Mouse (Mus musculus) spleen, embryonic (tissue): ENCODE data around the gene Zeb2.

Experiments
- CTCF ChIA-PET: fragments of 350-600 bp; sonication (Branson Sonifier 250); formaldehyde crosslinking; loops from one replicate; lab custom pipeline; 2022; lab: Charles Lee

Gene Zeb2

DNA sequence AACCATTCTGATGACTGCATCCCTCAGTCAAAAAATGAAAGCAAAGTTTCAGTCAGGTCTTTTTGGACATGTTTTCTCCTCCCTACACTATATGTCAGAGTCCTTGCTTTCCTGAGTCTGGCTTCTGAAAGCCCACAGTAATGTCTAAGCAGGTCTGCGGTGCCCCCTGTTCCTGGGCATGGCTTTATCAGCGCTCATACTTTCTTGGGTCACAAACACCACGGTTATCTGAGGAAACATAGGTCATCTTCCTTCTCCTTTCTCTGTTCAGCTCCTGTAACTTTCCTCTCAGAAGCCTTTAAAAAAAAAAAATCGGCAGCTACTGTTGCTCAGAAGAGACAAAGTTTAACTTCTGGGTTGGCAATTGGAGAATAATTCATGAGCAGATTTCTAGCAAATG lies 17.2 kb downstream of the Zeb2 start:
- CTCF ChIA-PET, result interaction anchor here (0.6 kb wide), 1 partner anchor 16 kb away, joined by 3 read pairs; no protein-coding TSS in a partner anchor

GRCm38 (mm10) chr2:45099081-45099480 lies 18.1 kb downstream of the Zeb2 start:
- CTCF ChIA-PET, result no interaction called here

DNA sequence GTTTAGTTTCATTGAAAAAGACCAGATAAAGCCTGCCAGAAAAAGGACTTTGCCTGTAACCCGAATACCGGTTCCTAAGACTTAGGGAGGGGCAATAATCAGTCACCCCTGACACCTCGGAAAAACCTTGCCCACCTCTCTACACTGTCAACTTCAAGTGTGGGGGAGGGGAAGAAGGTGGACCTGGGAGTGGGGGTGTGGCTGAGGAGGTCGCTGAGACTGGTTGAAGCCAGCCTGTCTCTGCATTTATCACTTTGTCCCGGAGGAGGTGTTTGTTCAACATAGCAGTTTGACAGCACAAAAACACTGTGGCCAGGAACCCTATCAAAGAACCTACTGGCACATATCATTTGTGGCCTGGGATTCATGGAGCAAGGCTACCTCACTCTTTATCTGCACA lies 19.2 kb downstream of the Zeb2 start:
- CTCF ChIA-PET, result no interaction called here

DNA sequence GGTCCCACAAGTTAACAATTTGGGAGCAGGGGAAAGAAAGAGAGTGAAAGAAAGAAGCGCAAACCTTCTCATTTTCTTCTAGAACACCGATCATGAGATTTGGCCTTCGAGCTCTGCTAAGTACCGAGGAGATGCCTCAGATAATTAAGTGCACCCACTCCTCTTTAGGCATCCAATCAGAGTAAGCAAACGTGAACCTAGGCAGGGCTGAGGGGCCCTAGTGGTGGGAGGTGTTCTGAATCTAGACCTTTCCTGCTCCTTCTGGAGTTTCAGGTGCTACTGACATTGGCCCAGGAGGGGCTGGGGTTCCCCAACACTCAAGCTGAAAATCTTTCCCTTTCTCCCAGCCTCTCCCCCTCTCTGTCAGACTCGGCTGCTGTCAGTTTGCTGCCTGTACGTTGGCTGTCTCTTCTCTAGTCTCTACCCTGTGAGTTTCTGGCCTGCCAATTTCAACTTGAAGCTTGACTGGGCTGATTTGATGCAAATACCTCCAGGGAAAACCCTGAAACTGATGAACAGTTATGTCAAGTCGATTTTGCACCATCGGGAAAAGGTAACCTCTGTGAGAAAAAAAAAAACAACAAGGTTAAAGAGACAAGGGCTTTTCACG lies 20.5 kb downstream of the Zeb2 start:
- CTCF ChIA-PET, result no interaction called here

DNA sequence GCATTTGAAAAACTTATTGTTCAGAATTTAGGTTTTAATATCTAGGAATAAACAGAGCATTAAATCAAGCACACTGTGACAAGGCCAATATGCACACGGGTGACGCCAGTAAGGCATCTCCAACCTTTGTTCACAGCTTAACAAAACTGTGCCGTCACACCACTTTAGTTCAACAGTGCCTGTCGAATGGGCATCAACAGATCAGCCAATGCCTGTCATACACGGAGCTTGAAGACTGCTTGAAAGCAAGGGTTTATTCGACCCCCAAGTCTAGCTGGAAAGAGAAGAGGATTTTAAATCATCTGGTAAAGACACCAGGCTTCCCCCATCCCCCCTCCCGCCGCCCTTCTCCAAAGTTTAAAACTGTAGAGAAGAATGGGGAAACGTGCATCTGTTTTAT lies 21.4 kb downstream of the Zeb2 start:
- CTCF ChIA-PET, result no interaction called here

GRCm38 (mm10) chr2:45094371-45094967 lies 22.7 kb downstream of the Zeb2 start:
- CTCF ChIA-PET, result no interaction called here

DNA sequence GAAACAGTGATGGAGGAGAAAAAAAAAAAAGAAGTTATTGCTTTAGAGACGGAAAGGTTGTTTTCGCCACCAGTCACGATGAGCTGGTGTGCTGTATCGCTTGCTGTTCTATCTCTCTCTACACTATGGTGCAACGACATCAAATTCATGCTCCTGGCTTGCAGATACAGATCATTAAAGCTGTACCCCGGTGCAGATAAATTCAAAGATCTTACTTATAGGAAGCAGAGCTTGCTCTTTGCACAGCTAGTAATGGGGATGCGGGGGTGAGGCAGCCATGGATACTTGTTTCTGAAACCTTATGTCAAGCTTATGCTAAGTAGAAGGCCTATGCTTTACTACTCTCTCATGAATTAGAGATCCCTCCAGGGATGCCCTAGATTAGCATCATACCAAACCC lies 23.7 kb downstream of the Zeb2 start:
- CTCF ChIA-PET, result no interaction called here

GRCm38 (mm10) chr2:45092654-45093053 lies 24.5 kb downstream of the Zeb2 start:
- CTCF ChIA-PET, result no interaction called here

DNA sequence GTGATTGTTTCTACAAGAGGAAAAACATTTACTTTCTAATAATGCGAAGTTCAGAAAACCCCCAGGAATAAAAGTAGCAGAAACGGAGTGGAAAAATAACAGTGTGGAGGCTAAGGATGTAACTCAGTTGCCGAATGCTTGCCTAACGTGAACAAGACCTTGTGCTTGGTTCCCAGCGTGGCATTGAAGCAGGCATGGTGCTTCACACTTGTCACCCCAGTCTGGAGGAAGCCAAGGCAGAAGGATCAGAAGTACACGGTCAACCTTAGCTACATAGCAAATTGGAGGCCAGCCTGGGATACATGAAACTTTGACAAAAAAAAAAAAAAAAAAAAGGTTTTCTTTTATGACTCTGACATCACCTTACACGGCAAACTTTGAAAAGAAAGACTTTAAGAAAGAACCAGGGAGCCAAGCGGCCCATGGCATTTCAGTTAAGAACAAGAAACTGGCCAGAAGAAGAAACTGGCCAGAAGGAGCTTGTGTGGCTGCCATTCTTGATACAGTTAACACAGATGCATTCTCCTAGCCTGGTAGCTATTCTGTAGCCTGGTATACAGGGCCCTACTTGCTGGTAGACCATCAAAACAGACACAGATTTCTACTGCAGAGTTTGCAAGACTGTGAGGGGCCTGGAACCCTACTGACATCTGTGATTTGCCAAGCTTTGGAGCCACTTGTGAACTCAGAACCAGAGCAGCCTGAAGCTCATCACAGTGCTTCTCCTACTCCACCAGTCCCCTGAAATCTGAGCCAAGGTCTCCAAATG lies 26.5 kb downstream of the Zeb2 start:
- CTCF ChIA-PET, result no interaction called here

DNA sequence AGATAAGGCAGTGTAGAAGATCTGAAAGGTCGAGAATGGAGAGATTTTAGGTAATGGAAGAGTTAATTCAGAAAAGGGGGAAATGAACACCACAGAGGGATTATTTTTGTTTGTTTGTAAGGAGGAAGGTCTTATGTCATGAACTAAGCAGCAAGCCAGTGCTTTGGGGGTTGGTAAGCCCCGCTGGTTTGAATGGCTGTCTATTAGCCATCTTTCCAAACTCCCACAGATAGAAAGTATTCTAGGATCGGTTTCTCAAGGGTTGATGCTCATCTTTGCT lies 28.0 kb downstream of the Zeb2 start:
- CTCF ChIA-PET, result no interaction called here

GRCm38 (mm10) chr2:45088435-45089250 lies 28.6 kb downstream of the Zeb2 start:
- CTCF ChIA-PET, result no interaction called here

DNA sequence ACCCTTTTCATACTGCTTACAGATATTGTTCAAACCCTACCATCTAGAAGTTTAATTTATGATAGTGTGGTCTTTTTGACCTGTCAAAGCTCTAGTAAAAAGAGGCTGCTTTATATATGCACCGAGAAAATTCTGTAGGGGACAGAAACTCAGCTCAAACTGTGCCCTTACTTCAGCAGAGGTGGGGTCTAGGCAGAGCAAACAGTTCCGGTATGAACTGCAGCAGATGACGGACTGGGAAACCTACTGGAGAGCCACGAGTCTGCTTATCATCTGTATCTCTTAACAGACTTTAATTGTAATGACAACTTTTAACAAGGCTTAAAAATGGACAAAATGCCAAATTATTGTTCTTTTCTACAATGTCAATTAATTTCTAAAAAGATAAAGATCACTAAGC lies 30.0 kb downstream of the Zeb2 start:
- CTCF ChIA-PET, result no interaction called here

DNA sequence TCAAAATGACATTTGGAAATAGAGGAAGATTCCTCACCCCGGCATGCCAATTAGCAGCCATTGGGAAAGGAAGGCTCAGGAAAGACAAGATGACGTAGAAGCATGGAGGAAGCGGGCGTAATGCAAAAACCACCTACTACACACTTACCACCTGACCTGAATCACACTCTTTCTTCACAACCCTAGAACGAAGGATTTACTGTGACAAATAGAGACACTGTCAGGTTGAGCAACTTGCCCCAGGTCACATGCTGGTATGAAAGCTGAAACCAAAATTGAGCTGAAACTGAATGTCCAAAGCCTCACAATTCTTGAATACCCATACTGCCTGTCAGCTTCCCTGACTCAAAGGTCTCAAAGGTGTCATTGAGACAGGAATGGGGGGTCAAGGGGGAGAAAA lies 31.5 kb downstream of the Zeb2 start:
- CTCF ChIA-PET, result no interaction called here

DNA sequence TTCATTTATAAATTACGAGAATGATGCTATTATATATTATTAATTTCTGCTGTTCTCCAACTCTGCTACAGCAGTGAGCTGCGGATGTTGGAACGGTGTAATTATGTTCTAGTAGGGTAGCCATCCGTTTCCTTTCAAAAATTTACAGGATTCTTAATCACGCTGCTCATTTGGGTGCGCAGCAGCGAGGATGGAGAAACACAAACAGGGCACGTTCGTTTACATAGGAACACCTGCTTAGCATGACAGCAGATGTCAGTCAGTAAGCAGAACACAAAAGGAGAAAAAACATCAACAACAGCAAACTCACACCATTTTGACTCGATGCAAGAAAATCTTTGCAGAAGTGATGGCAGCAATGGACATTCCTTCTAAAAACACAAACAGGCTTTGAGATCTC lies 34.2 kb downstream of the Zeb2 start:
- CTCF ChIA-PET, result no interaction called here

DNA sequence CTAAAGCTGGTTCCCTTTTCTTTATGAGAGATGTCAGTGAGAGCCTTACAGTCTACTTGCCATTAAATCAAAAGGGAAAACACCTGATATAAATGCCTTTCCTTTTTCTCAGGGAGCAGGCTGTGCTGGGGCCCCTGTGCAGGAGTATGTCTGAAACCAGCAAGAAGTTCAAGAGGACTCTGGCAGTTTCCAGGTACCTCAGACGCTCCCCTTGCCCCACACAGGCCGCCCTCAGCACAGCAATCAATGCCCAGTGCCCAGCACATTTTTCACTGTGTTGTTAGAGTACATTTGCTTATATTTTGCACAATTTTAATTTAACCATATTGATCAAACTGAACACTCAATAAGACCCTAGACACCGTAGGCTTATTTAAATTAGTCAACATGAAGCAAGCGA lies 35.6 kb downstream of the Zeb2 start:
- CTCF ChIA-PET, result no interaction called here

DNA sequence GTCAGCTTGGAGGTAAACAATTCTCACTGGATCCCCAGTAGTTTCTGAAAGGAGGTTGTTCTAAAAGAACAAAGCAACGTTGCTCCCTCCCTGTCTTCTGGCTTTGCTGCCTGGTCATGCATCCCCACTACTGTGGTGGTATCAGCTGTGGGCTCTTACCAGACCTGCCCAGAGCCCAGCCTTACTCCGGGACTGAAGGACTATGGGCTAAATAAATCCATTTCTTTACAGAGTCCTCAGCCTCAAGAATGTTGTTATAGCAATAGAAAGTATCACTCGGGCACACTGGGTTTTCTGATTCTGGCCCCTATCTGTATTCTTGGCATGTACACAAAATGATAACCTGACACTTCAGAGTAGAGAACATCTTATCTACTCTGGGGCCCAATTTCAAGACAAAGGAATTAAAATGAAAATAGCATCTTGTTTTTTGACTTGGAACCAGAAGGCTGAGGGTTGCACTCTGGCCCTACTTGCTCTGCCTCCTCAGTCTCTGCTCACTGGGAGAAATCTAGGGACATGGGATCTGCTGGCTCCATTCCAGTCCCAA lies 39.2 kb downstream of the Zeb2 start:
- CTCF ChIA-PET, result no interaction called here

DNA sequence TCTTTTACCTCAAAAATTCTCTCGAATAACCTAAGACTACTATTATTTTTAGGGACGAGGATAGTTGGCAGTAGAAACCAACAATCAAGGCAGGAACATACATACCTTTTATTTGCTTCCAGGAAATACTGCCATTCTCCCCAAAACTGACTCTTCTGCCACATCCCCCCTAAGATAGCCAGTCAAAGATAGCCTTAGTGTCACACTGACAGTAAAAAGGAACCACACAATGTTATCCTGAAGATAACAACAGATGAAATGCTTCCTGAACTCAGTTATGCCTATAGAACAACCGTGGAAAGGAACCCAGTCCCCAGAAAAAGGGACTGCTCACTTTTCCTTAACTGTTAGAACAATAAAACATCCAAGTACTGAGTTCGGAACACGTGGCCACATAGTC lies 39.8 kb downstream of the Zeb2 start:
- CTCF ChIA-PET, result no interaction called here

- CTCF ChIA-PET, result no interaction called here
Measured at GRCm38 (mm10) chr2:45073025-45073424, 44.2 kb downstream of the Zeb2 start.

- CTCF ChIA-PET, result interaction anchor here (0.7 to 0.8 kb wide), 2 partner anchors 9 to 78 kb away, joined by 3 to 21 read pairs; no protein-coding TSS in a partner anchor
Measured at GRCm38 (mm10) chr2:45071296-45071695, 45.9 kb downstream of the Zeb2 start.

DNA sequence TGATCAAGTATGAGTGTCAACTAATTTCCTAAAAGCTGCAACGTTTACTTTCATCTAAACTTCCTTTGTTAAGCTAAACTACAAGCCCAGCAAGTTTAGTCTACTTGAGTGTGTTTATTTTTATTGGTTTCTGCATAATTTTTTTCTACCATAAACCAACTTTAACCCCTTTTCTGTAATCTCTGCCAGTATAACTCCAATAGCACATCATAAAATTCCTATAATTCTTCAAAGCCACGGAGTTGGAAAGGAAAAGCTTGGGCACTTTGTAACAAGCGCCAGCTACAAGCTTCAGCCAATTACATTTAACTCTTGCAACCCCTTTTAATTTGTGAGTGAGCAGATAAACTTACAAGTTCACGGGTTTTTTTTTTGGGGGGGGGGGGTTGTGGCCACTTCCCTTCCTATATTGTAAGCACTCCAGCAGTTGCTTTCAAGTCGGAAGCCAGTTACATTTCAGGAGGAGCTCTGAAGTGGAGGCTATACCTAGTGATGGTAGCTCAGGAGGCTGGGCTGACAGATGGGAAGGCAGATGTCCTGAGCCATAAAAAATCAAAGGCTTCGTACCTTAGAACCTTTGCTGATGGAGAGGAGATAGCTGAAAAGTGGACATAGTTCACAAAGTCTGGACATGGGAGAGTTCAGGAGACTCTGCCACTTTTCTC lies 46.5 kb downstream of the Zeb2 start:
- CTCF ChIA-PET, result interaction anchor here (0.7 to 0.8 kb wide), 2 partner anchors 9 to 77 kb away, joined by 3 to 21 read pairs; no protein-coding TSS in a partner anchor

DNA sequence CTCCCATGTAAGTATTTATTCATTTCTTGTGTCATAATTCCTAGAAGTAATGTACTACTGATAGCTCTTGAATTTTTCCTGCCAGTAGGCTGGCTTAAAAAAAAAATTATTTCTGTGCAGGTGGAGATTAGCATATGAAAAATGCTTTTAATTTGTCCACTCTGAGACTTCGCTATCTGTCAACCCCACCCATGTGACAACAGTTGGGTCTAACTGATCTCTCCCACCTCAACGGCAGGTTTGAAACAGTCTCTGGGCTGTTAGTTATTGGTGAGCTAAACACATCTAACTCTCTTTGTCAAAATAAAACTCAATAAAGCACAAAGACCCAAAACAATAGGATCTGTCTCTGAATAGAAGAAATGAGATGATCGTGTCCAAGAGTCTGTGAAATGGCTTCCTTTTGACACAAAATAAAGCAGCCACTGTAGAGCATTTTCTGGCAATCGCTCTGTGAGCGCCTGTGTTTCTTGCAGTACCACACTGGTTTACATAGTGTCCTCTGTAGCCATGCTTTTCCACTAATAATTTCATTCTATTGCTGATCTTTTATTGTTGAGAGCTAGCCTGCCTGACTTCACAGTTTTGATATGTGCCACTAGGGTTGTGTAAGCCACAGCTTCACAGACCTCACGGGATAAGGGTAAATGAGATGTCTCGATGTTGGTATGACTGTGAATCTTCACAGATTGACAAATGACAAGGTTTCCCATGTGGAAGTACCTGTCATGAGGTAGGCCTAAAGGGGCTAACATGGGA lies 48.2 kb downstream of the Zeb2 start:
- CTCF ChIA-PET, result no interaction called here
